Mouse (Mus musculus) heart, embryonic 13.5 days (tissue): ENCODE data around the gene Klk9. TPM values are rescaled to one million over a fixed set of nuclear protein-coding genes. Genes with fewer than 3 reads are reported as not detected.

Source experiments
- ATAC-seq: fragments of 200-750 bp; cut with Nextera tagmentation; 2 replicates; pipeline ENCODE4 v1.8.0; 2017; ENCODE audit warnings: moderate TSS enrichment; ENCODE audit not compliant: insufficient number of reproducible peaks, low FRiP score, low TSS enrichment; ENCODE audit errors: extremely low read depth
- H3K27ac ChIP-seq: fragments of 300-500 bp; sonication (generic); replicated peaks from 2 replicates; pipeline ENCODE4 v1.5.1; 2015; ENCODE audit warnings: moderate library complexity, mild to moderate bottlenecking, inconsistent platforms
- H3K27me3 ChIP-seq: fragments of 300-500 bp; sonication (generic); replicated peaks from 2 replicates; pipeline ENCODE4 v1.6.1; 2015; ENCODE audit warnings: mild to moderate bottlenecking, inconsistent platforms
- H3K36me3 ChIP-seq: fragments of 300-500 bp; sonication (generic); 2 replicates; pipeline ENCODE4 v1.6.1; 2015; ENCODE audit warnings: mild to moderate bottlenecking, inconsistent platforms
- H3K4me1 ChIP-seq: fragments of 300-500 bp; sonication (generic); 2 replicates; pipeline ENCODE4 v1.6.1; 2015; ENCODE audit warnings: inconsistent platforms
- H3K4me2 ChIP-seq: fragments of 300-500 bp; sonication (generic); 2 replicates; pipeline ENCODE4 v1.6.1; 2015; ENCODE audit warnings: inconsistent platforms, mild to moderate bottlenecking, moderate library complexity
- H3K4me3 ChIP-seq: fragments of 300-500 bp; sonication (generic); 2 replicates; pipeline ENCODE4 v1.5.1; 2015; ENCODE audit warnings: moderate library complexity, mild to moderate bottlenecking, inconsistent platforms
- H3K9ac ChIP-seq: fragments of 300-500 bp; sonication (generic); 2 replicates; pipeline ENCODE4 v1.6.1; 2015; ENCODE audit warnings: inconsistent platforms, mild to moderate bottlenecking, moderate library complexity
- H3K9me3 ChIP-seq: fragments of 300-500 bp; sonication (generic); 2 replicates; pipeline ENCODE4 v1.6.1; 2016; ENCODE audit warnings: inconsistent platforms
- WGBS: fragments of 180-500 bp; shearing (Covaris S2); methylation state at CpG from one replicate; pipeline ENCODE4 v1.1.7; 2015; ENCODE audit warnings: mixed read lengths; 5-methylcytosine and 5-hydroxymethylcytosine counted together
- polyA plus RNA-seq: library from polyadenylated mRNA; unstranded; fragments of >200 nt; fragmentation: Nextera tagmentation; extraction: Ambion mirVana; gene quantifications from 2 replicates; pipeline ENCODE4 v1.2.1, GENCODE M21; 2015

The Klk9 gene
- polyA plus RNA-seq, 1 experiment from 2014 or later = 0.25 TPM

DNA sequence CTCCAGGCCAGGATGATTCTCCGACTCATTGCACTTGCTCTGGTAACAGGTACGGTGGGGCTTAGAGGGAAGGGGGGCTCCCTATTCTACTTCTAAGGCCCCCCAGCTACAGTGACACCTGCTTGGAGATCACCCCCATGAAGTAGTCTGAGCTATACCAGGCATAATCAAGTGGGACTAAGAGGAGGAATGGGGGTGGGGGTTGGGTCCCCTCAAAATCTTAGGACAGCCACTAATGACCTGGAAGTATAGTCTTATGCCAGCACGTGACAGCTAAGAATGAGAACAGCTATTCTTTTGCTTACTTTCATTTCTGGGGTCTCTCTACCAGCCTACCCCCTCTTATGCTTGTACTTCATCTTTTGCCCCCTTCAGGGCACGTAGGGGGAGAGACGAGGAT, 15.2 kb upstream of the Klk9 start:
- no peaks in the 10 kb centered on the region for H3K9me3 ChIP-seq
- peaks cover 3% of the 10 kb centered on the region; the same call in 1 of the 2 replicates for H3K27me3 ChIP-seq
- H3K9ac ChIP-seq = no peak overlapping the region
- H3K36me3 ChIP-seq = no peaks in the 10 kb centered on the region
- no peak overlapping the region for H3K4me3 ChIP-seq
- no peak for ATAC-seq
- H3K27ac ChIP-seq = no peak overlapping the region
- WGBS = 81% methylated on average over 5 of the region's 5 CpGs
- no peak overlapping the region for H3K4me2 ChIP-seq
- H3K4me1 ChIP-seq = no peaks in the 10 kb centered on the region

GRCm38 (mm10) chr7:43777423-43777822, 14.3 kb upstream of the Klk9 start:
- ATAC-seq = no peak
- H3K27me3 ChIP-seq = peaks cover 6% of the 10 kb centered on the region; the same call in 1 of the 2 replicates
- no peak overlapping the region for H3K27ac ChIP-seq
- H3K36me3 ChIP-seq = no peaks in the 10 kb centered on the region
- no peaks in the 10 kb centered on the region for H3K4me1 ChIP-seq
- H3K9me3 ChIP-seq = no peaks in the 10 kb centered on the region
- H3K9ac ChIP-seq = no peak overlapping the region
- no peak overlapping the region for H3K4me3 ChIP-seq
- WGBS = 79% methylated on average over 12 of the region's 12 CpGs
- H3K4me2 ChIP-seq = no peak overlapping the region

GRCm38 (mm10) chr7:43778176-43778970, 13.3 kb upstream of the Klk9 start:
- H3K27ac ChIP-seq = no peak overlapping the region
- no peak for ATAC-seq
- H3K27me3 ChIP-seq = peaks cover 14% of the 10 kb centered on the region
- WGBS = 80% methylated on average over 10 of the region's 10 CpGs
- H3K4me3 ChIP-seq = no peak overlapping the region
- H3K9me3 ChIP-seq = no peaks in the 10 kb centered on the region
- peaks cover 4% of the 10 kb centered on the region for H3K4me1 ChIP-seq
- no peak overlapping the region for H3K9ac ChIP-seq
- H3K4me2 ChIP-seq = no peak overlapping the region
- H3K36me3 ChIP-seq = no peaks in the 10 kb centered on the region

GRCm38 (mm10) chr7:43780241-43780640, 11.4 kb upstream of the Klk9 start:
- Histone ChIP-seq H3K36me3 (no peaks in the 10 kb centered on the region), H3K27me3 (peaks cover 28% of the 10 kb centered on the region), H3K27ac (no peak overlapping the region), H3K9ac (no peak overlapping the region), H3K4me2 (no peak overlapping the region), H3K9me3 (no peaks in the 10 kb centered on the region), H3K4me3 (no peak overlapping the region), H3K4me1 (peaks cover 4% of the 10 kb centered on the region)
- 54% methylated on average over 6 of the region's 6 CpGs for WGBS
- ATAC-seq = no peak

GRCm38 (mm10) chr7:43780746-43781145, 10.9 kb upstream of the Klk9 start, which contains the start of gene Klk10:
Gene Klk10, plus strand, starts transcription at chr7:43781035.
- Histone ChIP-seq H3K36me3 (no peaks in the 10 kb centered on the region), H3K9ac (no peak within 1 kb of the TSS), H3K9me3 (no peaks in the 10 kb centered on the region), H3K4me1 (peaks cover 4% of the 10 kb centered on the region), H3K27ac (no peak within 1 kb of the TSS), H3K27me3 (peaks cover 28% of the 10 kb centered on the region), H3K4me3 (no peak within 1 kb of the TSS), H3K4me2 (no peak within 1 kb of the TSS)
- 48% methylated on average over 5 of the region's 5 CpGs for WGBS
- ATAC-seq = no peak

DNA sequence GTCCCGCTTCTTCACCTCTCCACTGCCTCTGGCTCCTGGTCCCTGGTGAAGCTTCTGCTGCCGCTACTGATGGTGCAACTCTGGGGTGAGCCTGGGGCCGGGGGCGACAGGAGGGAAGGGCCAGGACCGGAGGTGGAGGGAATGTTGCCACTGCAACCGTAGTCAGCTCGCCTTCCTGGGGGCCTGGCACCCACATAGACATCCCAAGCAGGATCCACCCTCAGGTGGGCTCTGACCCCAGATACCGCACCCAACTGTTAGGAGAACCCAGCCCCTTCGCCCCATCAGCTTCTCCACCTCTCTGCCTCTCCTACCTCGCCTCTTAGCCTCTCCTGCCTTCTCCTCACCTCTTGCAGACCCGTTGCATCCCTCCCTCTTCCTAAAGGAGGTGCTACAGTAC, 10.2 kb upstream of the Klk9 start:
- Histone ChIP-seq H3K9me3 (no peaks in the 10 kb centered on the region), H3K9ac (no peak overlapping the region), H3K4me3 (no peak overlapping the region), H3K27ac (no peak overlapping the region), H3K36me3 (no peaks in the 10 kb centered on the region), H3K27me3 (peaks cover 28% of the 10 kb centered on the region), H3K4me2 (no peak overlapping the region), H3K4me1 (peaks cover 4% of the 10 kb centered on the region)
- ATAC-seq = no peak
- WGBS = 71% methylated on average over 11 of the region's 11 CpGs

DNA sequence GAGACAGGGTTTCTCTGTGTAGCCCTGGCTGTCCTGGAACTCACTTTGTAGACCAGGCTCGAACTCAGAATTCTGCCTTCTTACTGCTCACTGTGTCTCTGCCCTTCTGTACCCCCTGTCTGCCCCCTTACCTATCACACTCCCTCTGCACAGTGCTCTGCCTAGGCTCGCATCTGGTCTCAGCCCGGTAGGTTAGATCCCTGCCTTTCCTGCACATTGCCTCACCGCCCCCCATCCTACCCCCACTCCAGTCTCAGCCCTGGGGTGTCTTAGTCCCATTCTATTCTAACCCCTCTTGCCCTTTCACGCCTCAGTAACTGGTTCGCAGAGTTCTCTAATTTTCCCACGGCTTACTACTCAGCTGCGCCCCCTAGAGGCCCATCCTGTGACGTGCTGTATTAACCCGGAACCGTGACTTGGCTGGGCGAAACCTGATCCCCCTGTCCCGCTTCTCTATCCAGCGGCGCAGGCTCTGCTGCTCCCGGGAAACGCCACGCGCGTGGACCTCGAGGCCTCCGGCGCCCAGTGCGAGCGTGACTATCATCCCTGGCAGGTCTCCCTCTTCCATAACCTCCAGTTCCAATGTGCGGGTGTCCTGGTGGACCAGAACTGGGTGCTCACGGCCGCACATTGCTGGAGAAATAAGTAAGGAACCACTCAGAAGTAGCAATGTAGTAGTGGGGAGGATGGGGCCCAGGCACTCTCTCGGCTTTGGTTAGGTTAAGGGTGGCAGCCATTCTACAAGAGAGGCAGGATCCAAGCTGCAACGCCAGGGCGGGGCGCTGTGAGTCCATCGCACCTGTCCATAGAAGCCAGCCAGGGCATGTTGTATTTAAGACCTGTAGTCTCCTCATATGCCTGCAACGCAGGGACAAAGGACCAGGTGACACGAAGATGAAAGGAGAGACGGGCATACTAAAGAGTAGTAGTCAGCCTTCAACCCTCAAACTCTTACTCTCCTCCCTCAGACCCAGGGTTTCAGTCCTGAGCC, 9.1 kb upstream of the Klk9 start:
- Histone ChIP-seq H3K4me3 (peak overlapping the region; percentile 42), H3K27me3 (peaks cover 28% of the 10 kb centered on the region), H3K27ac (no peak overlapping the region), H3K9me3 (no peaks in the 10 kb centered on the region), H3K9ac (peak overlapping the region; percentile 64), H3K4me2 (peak overlapping the region; percentile 70), H3K4me1 (peaks cover 4% of the 10 kb centered on the region), H3K36me3 (no peaks in the 10 kb centered on the region)
- 0 out of 2 replicates have a peak, but pooled peaks have one; percentile 31 for ATAC-seq
- 9% methylated on average over 36 of the region's 36 CpGs for WGBS

GRCm38 (mm10) chr7:43785286-43785685, 6.4 kb upstream of the Klk9 start:
- Histone ChIP-seq H3K27me3 (peaks cover 28% of the 10 kb centered on the region), H3K4me2 (no peak overlapping the region), H3K9me3 (no peaks in the 10 kb centered on the region), H3K4me1 (peaks cover 4% of the 10 kb centered on the region), H3K27ac (no peak overlapping the region), H3K36me3 (no peaks in the 10 kb centered on the region), H3K9ac (no peak overlapping the region), H3K4me3 (no peak overlapping the region)
- 86% methylated on average over 1 of the region's 1 CpGs for WGBS
- ATAC-seq = no peak

GRCm38 (mm10) chr7:43788096-43788495, 3.6 kb upstream of the Klk9 start:
- H3K9me3 ChIP-seq = no peaks in the 10 kb centered on the region
- no peak for ATAC-seq
- H3K27me3 ChIP-seq = peaks cover 17% of the 10 kb centered on the region
- H3K9ac ChIP-seq = no peak overlapping the region
- no peak overlapping the region for H3K4me2 ChIP-seq
- H3K4me1 ChIP-seq = no peaks in the 10 kb centered on the region
- H3K4me3 ChIP-seq = no peak overlapping the region
- H3K36me3 ChIP-seq = no peaks in the 10 kb centered on the region
- 56% methylated on average over 3 of the region's 3 CpGs for WGBS
- H3K27ac ChIP-seq = no peak overlapping the region

- 66% methylated on average over 2 of the region's 2 CpGs for WGBS
- no peak for ATAC-seq
- Histone ChIP-seq H3K36me3 (no peaks in the 10 kb centered on the region), H3K27ac (no peak overlapping the region), H3K9me3 (no peaks in the 10 kb centered on the region), H3K27me3 (peaks cover 9% of the 10 kb centered on the region), H3K4me2 (no peak overlapping the region), H3K4me1 (no peaks in the 10 kb centered on the region), H3K4me3 (no peak overlapping the region), H3K9ac (no peak overlapping the region)
Measured at GRCm38 (mm10) chr7:43789295-43789694, 2.4 kb upstream of the Klk9 start.

DNA sequence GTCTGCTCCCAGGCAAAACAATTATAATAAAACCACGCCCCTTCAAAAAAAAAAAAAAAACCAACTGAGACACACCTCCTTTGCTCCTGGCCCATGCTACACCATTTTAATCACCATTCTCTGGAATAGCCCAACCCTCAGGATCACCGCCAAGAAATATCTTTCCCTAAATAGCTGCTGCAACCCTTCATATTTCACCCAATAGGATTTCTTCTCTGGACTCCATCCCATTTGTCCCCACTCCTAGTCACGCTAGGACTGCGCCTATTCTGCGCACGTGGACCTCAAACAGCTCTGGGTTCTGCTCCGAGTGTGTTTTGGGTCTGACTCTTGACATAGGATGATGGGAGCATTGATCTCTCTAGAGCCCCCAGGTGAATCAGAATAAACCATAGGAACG, 4.7 kb downstream of the Klk9 start:
- Histone ChIP-seq H3K9ac (peak overlapping the region; percentile 76), H3K4me2 (peak overlapping the region; percentile 83), H3K9me3 (no peaks in the 10 kb centered on the region), H3K4me3 (peak overlapping the region; percentile 59), H3K36me3 (no peaks in the 10 kb centered on the region), H3K4me1 (peaks cover 17% of the 10 kb centered on the region), H3K27ac (no peak overlapping the region), H3K27me3 (peaks cover 50% of the 10 kb centered on the region)
- 6% methylated on average over 8 of the region's 8 CpGs for WGBS
- ATAC-seq = no peak
